8 mouse cellular contexts compared by ENCODE assay signal in genomic region chr6:127109402-127109930, GRCm38 (mm10). TPM values are rescaled to one million over a fixed set of nuclear protein-coding genes. Genes with fewer than 3 reads are reported as not detected.
DNase-seq lines count a peak whose midpoint lies in the region; ATAC-seq lines count a peak whose summit lies in the region.

Gene Tigar, minus strand, starts transcription at chr6:127109557.

- DNase-seq in adrenal gland, adult (ENCODE audit: inconsistent age in 2 of 2, low spot score in 1 of 2) = peak; percentile 96 to 98
- DNase-seq in embryo, embryonic 10.5 days (ENCODE audit: low spot score) = peak; percentile 96
- DNase-seq in gastrocnemius, postnatal 14 days = peak; percentile 90
- peak; percentile 93 for DNase-seq in left cerebral cortex, postnatal 10 days (ENCODE audit: extremely low spot score in 1 of 2, low spot score in 2 of 2)
- DNase-seq in right cerebral cortex, postnatal 25 days = peak; percentile 95
- DNase-seq in urinary bladder, postnatal 4 days (ENCODE audit: low spot score in 2 of 2) = peak; percentile 86 to 87

- peak; percentile 100 for ATAC-seq in inflammation-experienced regulatory T-cells, adult 6 months
- ATAC-seq in megakaryocyte-erythroid progenitor cell, adult 5-6 weeks (replicated peaks; ENCODE audit: low FRiP score, low TSS enrichment, poor library complexity, severe bottlenecking) = peak; percentile 99

- intact Hi-C loops in gastrocnemius, postnatal 14 days (cut with DNase I; ENCODE audit: low total_unique reads) = no loop called here
- intact Hi-C loops in left cerebral cortex, postnatal 10 days (cut with DNase I) = no loop called here

RNA-seq across cellular contexts. Expression of gene Tigar, which starts in this region (rescaled TPM):
- total RNA-seq in gastrocnemius, postnatal 14 days (2021) = 10 to 100 TPM; 16.4 to 18.9 TPM
- polyA plus RNA-seq in inflammation-experienced regulatory T-cells, adult 6 months (2017; shearing (Covaris generic)) = 10 to 100 TPM in 1 of 3 experiments, 1 to 10 TPM in 2; 7.5 to 10.6 (median 8.8) TPM
- total RNA-seq in left cerebral cortex, postnatal 10 days (2021) = 10 to 100 TPM; 20.7 to 24.1 TPM
- total RNA-seq in megakaryocyte-erythroid progenitor cell, adult 5-6 weeks (2014; fragmentation: Nextera tagmentation) = 0.47 TPM in 1 of 2 replicates, not detected in the other
- 0.30 and 3.1 TPM in 2 replicates for total RNA-seq in megakaryocyte-erythroid progenitor cell, adult 5-6 weeks (2017)

Comparison
In these comparisons a context has a peak if more than half of its experiments do, and no peak if none do; other contexts are left out.
1. Peak in every context shown above with its lines: DNase-seq and ATAC-seq.
2. RNA of gene Tigar (total RNA-seq): 20.7 to 24.1 TPM in left cerebral cortex, postnatal 10 days and 16.4 to 18.9 TPM in gastrocnemius, postnatal 14 days; 0.30 to 3.1 TPM in megakaryocyte-erythroid progenitor cell, adult 5-6 weeks; every median in the first group is over 4 times any median in the second.